Mouse (Mus musculus): Measurements from ENCODE around the gene Nfe2l2. TPM values are rescaled to one million over a fixed set of nuclear protein-coding genes. Genes with fewer than 3 reads are reported as not detected.
A peak's percentile ranks its signal among the peaks of the same experiment; 100 is the strongest.
"Not testable (repeated sequence)": the region's sequence is repeated elsewhere in the genome, so short reads cannot be mapped to it uniquely, and the experiment has no call there.

The Nfe2l2 gene
- polyA plus RNA-seq, 1 experiment from 2014 or later, result 71.7 TPM

GRCm38 (mm10) chr2:75656924-75657323 lies 47.5 kb downstream of the Nfe2l2 start:
- H3K27me3 ChIP-seq (replicated peaks; ENCODE audit: control insufficient read depth, insufficient read depth, low read length), result no peaks in the 10 kb centered on the region
- H3K9ac ChIP-seq (ENCODE audit: low read length), result no peak overlapping the region
- no peak overlapping the region for H3K4me3 ChIP-seq (ENCODE audit: low read depth, low read length)
- ATAC-seq (replicated peaks; ENCODE audit: low FRiP score, low TSS enrichment, low read depth) (no peak), DNase-seq (ENCODE audit: low spot score) (no peak)
- H3K4me1 ChIP-seq (replicated peaks; ENCODE audit: control insufficient read depth, insufficient read depth, low read length), result peaks cover 14% of the 10 kb centered on the region; the same call in 1 of the 2 replicates
- H3K4me2 ChIP-seq (ENCODE audit: low read length), result no peak overlapping the region
- WGBS, result 87% methylated on average over 5 of the region's 5 CpGs
- H3K27ac ChIP-seq (ENCODE audit: low read depth), result peak overlapping the region; percentile 97; the same call in 1 of the 2 replicates
- H3K36me3 ChIP-seq (ENCODE audit: control insufficient read depth, insufficient read depth, low read length), result peaks cover 12% of the 10 kb centered on the region
- H3K9me3 ChIP-seq (ENCODE audit: control insufficient read depth, low read length), result no peaks in the 10 kb centered on the region

DNA sequence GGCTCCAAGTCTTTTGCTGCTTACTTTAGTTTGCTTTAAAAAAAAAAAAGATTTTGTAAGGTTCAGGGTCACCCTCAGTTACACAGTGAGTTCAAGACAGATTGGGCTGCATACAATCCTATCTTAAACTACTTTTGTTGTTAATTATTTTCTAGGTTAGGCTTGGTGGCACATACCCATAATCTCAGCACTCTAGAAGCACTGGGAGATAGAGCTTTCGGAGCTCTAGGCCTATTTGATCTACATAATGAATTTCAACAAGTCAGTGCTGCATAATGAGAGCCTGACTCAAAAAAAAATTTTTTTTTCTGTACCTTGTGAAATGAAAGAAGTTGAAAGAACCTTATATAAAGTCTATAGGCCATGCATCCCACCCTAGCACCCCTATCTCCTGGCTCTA lies 49.8 kb downstream of the Nfe2l2 start:
- 91% methylated on average over 1 of the region's 1 CpGs for WGBS
- DNase-seq (ENCODE audit: low spot score), result no peak
- Histone ChIP-seq H3K9ac (ENCODE audit: low read length) (no peak overlapping the region), H3K9me3 (ENCODE audit: control insufficient read depth, low read length) (no peaks in the 10 kb centered on the region), H3K27ac (ENCODE audit: low read depth) (no peak overlapping the region), H3K4me3 (ENCODE audit: low read depth, low read length) (no peak overlapping the region), H3K4me1 (replicated peaks; ENCODE audit: control insufficient read depth, insufficient read depth, low read length) (peaks cover 8% of the 10 kb centered on the region; the same call in 1 of the 2 replicates), H3K27me3 (replicated peaks; ENCODE audit: control insufficient read depth, insufficient read depth, low read length) (no peaks in the 10 kb centered on the region), H3K36me3 (ENCODE audit: control insufficient read depth, insufficient read depth, low read length) (no peaks in the 10 kb centered on the region), H3K4me2 (ENCODE audit: low read length) (no peak overlapping the region)
- no peak for ATAC-seq (replicated peaks; ENCODE audit: low FRiP score, low TSS enrichment, low read depth)

- Histone ChIP-seq H3K4me2 (ENCODE audit: low read length) (no peak overlapping the region), H3K9me3 (ENCODE audit: control insufficient read depth, low read length) (no peaks in the 10 kb centered on the region), H3K27me3 (replicated peaks; ENCODE audit: control insufficient read depth, insufficient read depth, low read length) (no peaks in the 10 kb centered on the region), H3K27ac (ENCODE audit: low read depth) (no peak overlapping the region), H3K4me1 (replicated peaks; ENCODE audit: control insufficient read depth, insufficient read depth, low read length) (peaks cover 8% of the 10 kb centered on the region; the same call in 1 of the 2 replicates), H3K9ac (ENCODE audit: low read length) (no peak overlapping the region), H3K4me3 (ENCODE audit: low read depth, low read length) (no peak overlapping the region), H3K36me3 (ENCODE audit: control insufficient read depth, insufficient read depth, low read length) (no peaks in the 10 kb centered on the region)
- DNase-seq (ENCODE audit: low spot score) (no peak), ATAC-seq (replicated peaks; ENCODE audit: low FRiP score, low TSS enrichment, low read depth) (no peak)
Measured at GRCm38 (mm10) chr2:75653150-75653549, 51.3 kb downstream of the Nfe2l2 start.

GRCm38 (mm10) chr2:75650437-75650836 lies 54.0 kb downstream of the Nfe2l2 start:
- 88% methylated on average over 1 of the region's 1 CpGs for WGBS
- no peak for ATAC-seq (replicated peaks; ENCODE audit: low FRiP score, low TSS enrichment, low read depth)

DNA sequence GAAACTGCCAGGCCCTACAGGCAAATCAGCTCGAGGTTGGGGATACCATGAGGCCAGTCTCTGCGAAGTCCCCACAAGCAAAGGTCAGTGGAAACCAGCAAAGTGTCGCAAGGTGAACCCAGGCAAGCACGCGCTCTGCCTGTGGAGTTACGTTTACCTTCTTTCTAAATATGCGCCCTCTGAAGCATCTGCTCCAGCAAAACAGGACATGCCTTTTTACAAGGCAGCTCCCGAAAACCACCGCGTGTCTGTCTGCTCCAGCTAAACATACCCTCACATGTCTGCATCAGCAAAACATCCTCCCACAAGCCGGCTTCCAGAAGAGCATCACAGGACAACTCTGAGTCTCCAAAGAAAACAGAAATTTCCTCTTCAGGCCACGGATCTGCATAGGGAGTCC lies 59.2 kb downstream of the Nfe2l2 start:
- no peak overlapping the region for H3K9ac ChIP-seq (ENCODE audit: low read length)
- DNase-seq (ENCODE audit: low spot score) (no peak), ATAC-seq (replicated peaks; ENCODE audit: low FRiP score, low TSS enrichment, low read depth) (no peak)
- no peaks in the 10 kb centered on the region for H3K36me3 ChIP-seq (ENCODE audit: control insufficient read depth, insufficient read depth, low read length)
- H3K4me3 ChIP-seq (ENCODE audit: low read depth, low read length), result no peak overlapping the region
- H3K9me3 ChIP-seq (ENCODE audit: control insufficient read depth, low read length), result peaks cover 4% of the 10 kb centered on the region; the same call in 1 of the 2 replicates
- H3K4me1 ChIP-seq (replicated peaks; ENCODE audit: control insufficient read depth, insufficient read depth, low read length), result peaks cover 10% of the 10 kb centered on the region
- 89% methylated on average over 12 of the region's 12 CpGs for WGBS
- no peaks in the 10 kb centered on the region for H3K27me3 ChIP-seq (replicated peaks; ENCODE audit: control insufficient read depth, insufficient read depth, low read length)
- no peak overlapping the region for H3K27ac ChIP-seq (ENCODE audit: low read depth)
- H3K4me2 ChIP-seq (ENCODE audit: low read length), result no peak overlapping the region

More at GRCm38 (mm10) chr2:75650437-75650836, 54.0 kb downstream of the Nfe2l2 start:
- H3K27me3 ChIP-seq (replicated peaks; ENCODE audit: control insufficient read depth, insufficient read depth, low read length), result no peaks in the 10 kb centered on the region
- H3K4me2 ChIP-seq (ENCODE audit: low read length), result no peak overlapping the region
- no peaks in the 10 kb centered on the region for H3K36me3 ChIP-seq (ENCODE audit: control insufficient read depth, insufficient read depth, low read length)
- H3K27ac ChIP-seq (ENCODE audit: low read depth), result no peak overlapping the region
- DNase-seq (ENCODE audit: low spot score), result no peak
- H3K9ac ChIP-seq (ENCODE audit: low read length), result no peak overlapping the region
- no peak overlapping the region for H3K4me3 ChIP-seq (ENCODE audit: low read depth, low read length)
- no peaks in the 10 kb centered on the region for H3K4me1 ChIP-seq (replicated peaks; ENCODE audit: control insufficient read depth, insufficient read depth, low read length)
- H3K9me3 ChIP-seq (ENCODE audit: control insufficient read depth, low read length), result no peaks in the 10 kb centered on the region

DNA sequence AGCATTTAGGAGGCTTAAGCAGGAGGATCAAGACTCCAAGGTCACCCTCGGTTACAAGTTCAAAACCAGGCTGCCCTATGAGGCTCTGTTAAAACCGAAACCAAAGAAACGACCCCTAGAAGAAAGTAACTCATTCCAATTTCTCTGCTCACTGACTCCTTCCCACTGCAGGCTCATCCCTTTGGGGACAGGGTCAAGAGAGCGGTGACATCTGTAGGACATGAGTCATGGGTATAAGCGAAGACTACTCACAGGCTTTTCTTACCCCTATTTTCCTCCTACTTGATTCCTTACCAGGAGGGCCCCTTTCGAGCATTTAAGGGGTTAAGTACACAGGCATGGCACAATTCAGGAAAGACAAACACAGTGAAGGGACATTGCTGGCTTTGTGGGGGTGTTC lies 60.5 kb downstream of the Nfe2l2 start:
- peaks cover 4% of the 10 kb centered on the region; the same call in 1 of the 2 replicates for H3K9me3 ChIP-seq (ENCODE audit: control insufficient read depth, low read length)
- H3K9ac ChIP-seq (ENCODE audit: low read length), result no peak overlapping the region
- H3K36me3 ChIP-seq (ENCODE audit: control insufficient read depth, insufficient read depth, low read length), result no peaks in the 10 kb centered on the region
- no peak for DNase-seq (ENCODE audit: low spot score)
- WGBS, result 76% methylated on average over 6 of the region's 6 CpGs
- no peak overlapping the region for H3K4me2 ChIP-seq (ENCODE audit: low read length)
- H3K4me1 ChIP-seq (replicated peaks; ENCODE audit: control insufficient read depth, insufficient read depth, low read length), result peaks cover 10% of the 10 kb centered on the region
- H3K27me3 ChIP-seq (replicated peaks; ENCODE audit: control insufficient read depth, insufficient read depth, low read length), result no peaks in the 10 kb centered on the region
- no peak overlapping the region for H3K27ac ChIP-seq (ENCODE audit: low read depth)
- no peak for ATAC-seq (replicated peaks; ENCODE audit: low FRiP score, low TSS enrichment, low read depth)
- no peak overlapping the region for H3K4me3 ChIP-seq (ENCODE audit: low read depth, low read length)

DNA sequence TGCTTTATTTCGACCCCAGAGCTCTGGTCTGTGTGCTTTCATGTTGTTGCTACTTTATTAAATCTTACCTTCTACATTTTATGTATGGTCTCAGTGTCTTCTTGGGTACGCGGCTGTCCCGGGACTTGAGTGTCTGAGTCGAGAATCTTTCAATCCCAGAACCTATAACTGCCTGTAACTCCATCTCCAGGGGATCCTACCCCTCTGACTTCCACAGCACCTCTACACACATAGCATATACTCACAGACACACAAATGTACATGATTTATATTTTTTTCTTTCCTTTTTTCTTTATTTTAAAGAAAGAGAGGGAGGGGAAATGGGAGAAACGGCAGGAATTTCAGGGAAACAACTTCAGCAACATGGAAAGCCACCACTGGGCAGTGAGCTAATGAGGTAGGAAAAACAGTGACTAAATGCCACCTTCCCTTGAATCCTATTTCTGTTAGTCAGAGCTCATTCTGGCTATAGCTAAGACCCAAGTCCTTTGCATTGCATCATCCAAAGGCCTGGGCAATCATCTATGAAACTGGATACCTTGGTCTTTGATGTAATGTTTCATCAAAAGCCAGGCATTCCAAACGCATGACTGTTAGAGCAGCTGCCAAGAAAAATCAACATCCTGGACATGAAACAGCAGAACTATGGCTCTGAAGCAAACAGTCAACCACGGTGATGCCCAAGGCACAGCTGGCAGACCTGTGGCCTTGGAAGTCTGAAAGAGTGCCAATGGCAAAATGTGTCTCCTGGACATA lies 61.5 kb downstream of the Nfe2l2 start:
- H3K27me3 ChIP-seq (replicated peaks; ENCODE audit: control insufficient read depth, insufficient read depth, low read length), result no peaks in the 10 kb centered on the region
- no peak overlapping the region for H3K9ac ChIP-seq (ENCODE audit: low read length)
- WGBS, result 70% methylated on average over 8 of the region's 8 CpGs
- DNase-seq (ENCODE audit: low spot score), result peak; percentile 45
- H3K9me3 ChIP-seq (ENCODE audit: control insufficient read depth, low read length), result peaks cover 4% of the 10 kb centered on the region; the same call in 1 of the 2 replicates
- H3K4me1 ChIP-seq (replicated peaks; ENCODE audit: control insufficient read depth, insufficient read depth, low read length), result peaks cover 10% of the 10 kb centered on the region
- no peaks in the 10 kb centered on the region for H3K36me3 ChIP-seq (ENCODE audit: control insufficient read depth, insufficient read depth, low read length)
- H3K4me3 ChIP-seq (ENCODE audit: low read depth, low read length), result no peak overlapping the region
- 0 out of 2 replicates have a peak, but pooled peaks have one; percentile 36 for ATAC-seq (replicated peaks; ENCODE audit: low FRiP score, low TSS enrichment, low read depth)
- H3K27ac ChIP-seq (ENCODE audit: low read depth), result no peak overlapping the region
- H3K4me2 ChIP-seq (ENCODE audit: low read length), result no peak overlapping the region

DNA sequence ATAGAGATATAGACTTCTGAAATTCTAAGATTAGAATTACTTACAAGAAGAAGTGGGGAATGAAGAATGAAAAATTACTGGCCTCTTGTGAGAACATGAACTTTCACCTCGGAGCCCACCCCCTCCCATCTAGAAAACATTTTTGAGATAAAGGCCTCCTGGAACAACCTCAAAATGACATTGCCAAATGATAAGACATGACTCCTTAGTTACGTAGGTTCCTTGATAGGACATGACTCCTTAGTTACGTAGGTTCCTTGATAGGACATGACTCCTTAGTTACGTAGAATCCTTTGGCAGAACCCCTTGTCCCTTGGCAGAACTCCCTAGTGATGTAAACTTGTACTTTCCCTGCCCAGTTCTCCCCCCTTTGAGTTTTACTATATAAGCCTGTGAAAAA lies 62.1 kb downstream of the Nfe2l2 start:
- not testable (repeated sequence) for H3K4me2 ChIP-seq (ENCODE audit: low read length); H3K27me3 ChIP-seq (replicated peaks; ENCODE audit: control insufficient read depth, insufficient read depth, low read length); H3K9me3 ChIP-seq (ENCODE audit: control insufficient read depth, low read length); DNase-seq (ENCODE audit: low spot score); H3K27ac ChIP-seq (ENCODE audit: low read depth); H3K4me3 ChIP-seq (ENCODE audit: low read depth, low read length); H3K9ac ChIP-seq (ENCODE audit: low read length); H3K36me3 ChIP-seq (ENCODE audit: control insufficient read depth, insufficient read depth, low read length); ATAC-seq (replicated peaks; ENCODE audit: low FRiP score, low TSS enrichment, low read depth)
- H3K4me1 ChIP-seq (replicated peaks; ENCODE audit: control insufficient read depth, insufficient read depth, low read length), result peaks cover 10% of the 10 kb centered on the region
- WGBS, result 61% methylated on average over 4 of the region's 4 CpGs

DNA sequence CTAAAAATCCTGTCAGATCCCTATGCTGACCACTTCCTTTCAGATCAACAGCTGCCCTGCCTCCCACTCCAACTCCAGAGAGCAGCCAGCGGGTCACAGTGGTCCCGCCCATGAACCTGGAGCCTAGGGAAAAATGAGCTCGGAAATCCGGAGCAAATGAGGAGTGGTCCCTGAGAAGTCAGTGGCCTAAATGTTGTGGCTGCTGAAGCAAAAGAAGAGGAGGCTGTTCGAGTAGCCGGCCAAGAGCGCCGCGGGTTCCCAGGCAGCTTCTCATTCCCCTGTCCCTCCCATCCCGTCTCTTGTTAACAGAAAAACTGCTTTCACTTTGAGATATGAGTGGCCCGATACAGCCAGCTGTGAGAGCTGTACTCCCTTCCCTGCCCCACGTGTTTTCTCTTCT lies 64.9 kb downstream of the Nfe2l2 start:
- not testable (repeated sequence) for H3K9ac ChIP-seq (ENCODE audit: low read length); H3K4me2 ChIP-seq (ENCODE audit: low read length); H3K9me3 ChIP-seq (ENCODE audit: control insufficient read depth, low read length); ATAC-seq (replicated peaks; ENCODE audit: low FRiP score, low TSS enrichment, low read depth); H3K27ac ChIP-seq (ENCODE audit: low read depth); H3K4me3 ChIP-seq (ENCODE audit: low read depth, low read length); DNase-seq (ENCODE audit: low spot score); H3K36me3 ChIP-seq (ENCODE audit: control insufficient read depth, insufficient read depth, low read length); H3K27me3 ChIP-seq (replicated peaks; ENCODE audit: control insufficient read depth, insufficient read depth, low read length)
- 7% methylated on average over 10 of the region's 12 CpGs for WGBS
- peaks cover 10% of the 10 kb centered on the region for H3K4me1 ChIP-seq (replicated peaks; ENCODE audit: control insufficient read depth, insufficient read depth, low read length)
